Mouse (Mus musculus): ENCODE results near the gene Stx11. TPM values are rescaled to one million over a fixed set of nuclear protein-coding genes. Genes with fewer than 3 reads are reported as not detected.

Gene Stx11
- polyA plus RNA-seq, 1 experiment from 2014 or later = 3.5 TPM

DNA sequence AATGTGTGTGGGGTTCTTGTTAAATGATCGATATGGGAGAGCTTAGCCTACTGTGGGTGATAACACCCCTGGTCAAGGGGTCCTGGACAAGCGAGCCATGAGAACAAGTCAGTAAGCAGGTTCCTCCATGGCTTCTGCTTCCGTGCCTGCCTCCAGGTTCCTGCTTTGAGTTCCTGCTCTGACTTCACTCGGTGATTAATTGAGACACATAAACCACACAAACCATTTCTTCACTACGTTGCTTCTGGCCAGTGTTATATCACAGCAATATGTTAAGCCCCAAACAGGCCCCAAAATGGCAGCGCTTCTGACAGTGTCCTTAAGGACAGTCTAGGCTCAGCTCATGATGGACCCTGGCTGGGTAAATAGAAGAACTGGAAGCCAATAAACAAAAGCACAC, 35.9 kb downstream of the Stx11 start:
- ATAC-seq (ENCODE audit: low FRiP score, low read depth) = no peak
- H3K4me1 ChIP-seq = peaks cover 12% of the 10 kb centered on the region
- H3K4me2 ChIP-seq (replicated peaks) = no peak overlapping the region
- H3K9me3 ChIP-seq = no peaks in the 10 kb centered on the region
- H3K27me3 ChIP-seq = no peaks in the 10 kb centered on the region
- H3K27ac ChIP-seq = no peak overlapping the region
- H3K36me3 ChIP-seq = no peaks in the 10 kb centered on the region
- H3K4me3 ChIP-seq = no peak overlapping the region
- no peak overlapping the region for H3K9ac ChIP-seq
- 79% methylated on average over 6 of the region's 6 CpGs for WGBS

GRCm38 (mm10) chr10:12922574-12923353, 41.3 kb downstream of the Stx11 start:
- H3K9ac ChIP-seq = peak overlapping the region; percentile 77
- ATAC-seq (ENCODE audit: low FRiP score, low read depth) = peak; percentile 95
- H3K9me3 ChIP-seq = no peaks in the 10 kb centered on the region
- H3K27ac ChIP-seq = peak overlapping the region; percentile 84
- H3K4me2 ChIP-seq (replicated peaks) = peak overlapping the region; percentile 68
- peak overlapping the region; percentile 64 for H3K4me3 ChIP-seq
- H3K27me3 ChIP-seq = no peaks in the 10 kb centered on the region
- H3K36me3 ChIP-seq = no peaks in the 10 kb centered on the region
- under 1% methylated on average over 55 of the region's 55 CpGs for WGBS
- peaks cover 8% of the 10 kb centered on the region for H3K4me1 ChIP-seq

GRCm38 (mm10) chr10:12922077-12922573, 42.0 kb downstream of the Stx11 start:
- ATAC-seq (ENCODE audit: low FRiP score, low read depth) = no peak; the same call in 1 of the 2 replicates
- WGBS = 4% methylated on average over 13 of the region's 13 CpGs
- Histone ChIP-seq H3K27ac (peak overlapping the region; percentile 84; the same call in 1 of the 2 replicates), H3K36me3 (no peaks in the 10 kb centered on the region), H3K27me3 (no peaks in the 10 kb centered on the region), H3K4me2 (replicated peaks) (peak overlapping the region; percentile 68), H3K9me3 (no peaks in the 10 kb centered on the region), H3K4me3 (peak overlapping the region; percentile 64), H3K4me1 (peaks cover 8% of the 10 kb centered on the region), H3K9ac (peak overlapping the region; percentile 77)

DNA sequence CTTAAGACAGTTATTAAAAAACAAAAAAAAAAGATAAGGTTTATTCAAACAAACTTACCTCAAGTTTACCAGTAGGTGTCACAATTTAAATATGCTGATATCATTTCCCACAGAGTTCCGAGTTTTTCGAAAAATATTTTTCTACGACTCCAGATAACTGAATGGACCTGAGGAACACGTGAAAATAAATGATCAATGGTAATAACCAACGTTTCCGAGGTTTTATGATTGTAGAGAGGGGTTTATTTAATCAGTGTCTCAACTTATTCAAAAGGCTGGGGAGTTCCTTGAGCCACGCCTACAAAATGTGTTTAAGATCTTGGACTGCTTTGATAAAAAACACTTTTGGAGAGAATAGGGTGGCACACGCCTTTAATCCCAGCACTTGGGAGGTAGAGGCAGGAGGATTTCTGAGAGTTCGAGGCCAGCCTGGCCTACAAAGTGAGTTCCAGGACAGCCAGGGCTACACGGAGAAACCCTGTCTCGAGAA, 42.5 kb downstream of the Stx11 start:
- peak overlapping the region; percentile 68 for H3K4me2 ChIP-seq (replicated peaks)
- H3K4me3 ChIP-seq = peak overlapping the region; percentile 64
- no peak overlapping the region for H3K27ac ChIP-seq

DNA sequence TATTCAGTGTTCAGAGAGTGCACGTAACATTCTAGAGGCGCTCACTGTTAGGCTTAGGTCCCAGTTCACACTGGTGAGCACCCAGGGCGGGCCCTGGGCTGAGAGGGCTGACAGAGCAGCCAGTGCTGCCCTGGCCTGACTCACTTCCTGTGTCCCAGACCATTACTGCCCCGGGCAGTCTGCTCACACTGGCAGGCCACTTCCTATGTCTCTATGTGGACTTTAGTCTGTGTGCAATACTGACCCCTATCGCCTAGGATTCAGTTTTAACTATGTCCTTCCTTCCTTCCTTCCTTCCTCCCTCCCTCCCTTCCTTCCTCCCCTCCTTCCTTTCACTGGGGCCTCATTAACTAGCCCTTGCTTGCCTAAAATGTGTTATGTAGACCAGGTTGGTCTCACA, 44.8 kb downstream of the Stx11 start:
- Histone ChIP-seq H3K4me1 (peaks cover 8% of the 10 kb centered on the region), H3K27ac (no peak overlapping the region), H3K36me3 (no peaks in the 10 kb centered on the region), H3K4me3 (no peak overlapping the region), H3K9me3 (no peaks in the 10 kb centered on the region), H3K9ac (no peak overlapping the region), H3K27me3 (no peaks in the 10 kb centered on the region), H3K4me2 (replicated peaks) (no peak overlapping the region)
- WGBS = 47% methylated on average over 5 of the region's 5 CpGs
- no peak for ATAC-seq (ENCODE audit: low FRiP score, low read depth)

More for the DNA sequence above, 42.5 kb downstream of the Stx11 start:
- no peaks in the 10 kb centered on the region for H3K9me3 ChIP-seq
- no peak overlapping the region for H3K9ac ChIP-seq
- H3K27me3 ChIP-seq = no peaks in the 10 kb centered on the region
- peaks cover 8% of the 10 kb centered on the region for H3K4me1 ChIP-seq
- 44% methylated on average over 11 of the region's 11 CpGs for WGBS
- ATAC-seq (ENCODE audit: low FRiP score, low read depth) = no peak
- no peaks in the 10 kb centered on the region for H3K36me3 ChIP-seq

GRCm38 (mm10) chr10:12917626-12918025, 46.5 kb downstream of the Stx11 start:
- Histone ChIP-seq H3K36me3 (no peaks in the 10 kb centered on the region), H3K9me3 (no peaks in the 10 kb centered on the region), H3K4me1 (no peaks in the 10 kb centered on the region), H3K9ac (no peak overlapping the region), H3K4me2 (replicated peaks) (no peak overlapping the region), H3K27me3 (no peaks in the 10 kb centered on the region), H3K4me3 (no peak overlapping the region), H3K27ac (no peak overlapping the region)
- WGBS = 61% methylated on average over 1 of the region's 1 CpGs
- no peak for ATAC-seq (ENCODE audit: low FRiP score, low read depth)

- 84% methylated on average over 6 of the region's 6 CpGs for WGBS
- no peak overlapping the region for H3K9ac ChIP-seq
- H3K4me3 ChIP-seq = no peak overlapping the region
- H3K4me1 ChIP-seq = 0 out of 2 replicates have a peak, but pooled peaks cover 4% of the 10 kb centered on the region
- H3K36me3 ChIP-seq = no peaks in the 10 kb centered on the region
- H3K4me2 ChIP-seq (replicated peaks) = no peak overlapping the region
- no peak overlapping the region for H3K27ac ChIP-seq
- H3K9me3 ChIP-seq = no peaks in the 10 kb centered on the region
- no peak for ATAC-seq (ENCODE audit: low FRiP score, low read depth)
- H3K27me3 ChIP-seq = no peaks in the 10 kb centered on the region
Measured at GRCm38 (mm10) chr10:12916376-12916775, 47.7 kb downstream of the Stx11 start.

DNA sequence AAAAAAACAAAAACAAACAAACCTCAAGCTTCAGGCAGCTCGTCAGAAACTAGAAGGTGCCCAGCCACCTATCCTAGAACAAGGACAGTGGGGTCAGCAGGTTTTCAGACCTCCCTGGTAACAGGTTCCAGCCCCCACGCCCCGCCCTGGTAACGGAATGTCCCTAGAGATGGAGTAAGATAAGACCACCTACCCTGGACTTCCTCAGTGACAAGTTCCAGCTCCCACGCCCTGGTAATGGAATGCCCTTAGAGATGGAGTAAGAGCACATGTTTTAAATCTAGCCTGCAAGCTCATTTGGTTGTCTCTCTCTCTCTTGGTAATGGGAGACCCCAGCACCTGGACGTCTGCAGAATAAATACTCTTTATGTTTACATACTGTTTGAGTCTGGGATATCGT, 48.3 kb downstream of the Stx11 start:
- no peak overlapping the region for H3K4me3 ChIP-seq
- WGBS = 49% methylated on average over 7 of the region's 7 CpGs
- H3K9me3 ChIP-seq = no peaks in the 10 kb centered on the region
- no peaks in the 10 kb centered on the region for H3K36me3 ChIP-seq
- H3K4me2 ChIP-seq (replicated peaks) = no peak overlapping the region
- H3K9ac ChIP-seq = no peak overlapping the region
- ATAC-seq (ENCODE audit: low FRiP score, low read depth) = no peak
- H3K27me3 ChIP-seq = no peaks in the 10 kb centered on the region
- H3K27ac ChIP-seq = no peak overlapping the region
- 0 out of 2 replicates have a peak, but pooled peaks cover 4% of the 10 kb centered on the region for H3K4me1 ChIP-seq

DNA sequence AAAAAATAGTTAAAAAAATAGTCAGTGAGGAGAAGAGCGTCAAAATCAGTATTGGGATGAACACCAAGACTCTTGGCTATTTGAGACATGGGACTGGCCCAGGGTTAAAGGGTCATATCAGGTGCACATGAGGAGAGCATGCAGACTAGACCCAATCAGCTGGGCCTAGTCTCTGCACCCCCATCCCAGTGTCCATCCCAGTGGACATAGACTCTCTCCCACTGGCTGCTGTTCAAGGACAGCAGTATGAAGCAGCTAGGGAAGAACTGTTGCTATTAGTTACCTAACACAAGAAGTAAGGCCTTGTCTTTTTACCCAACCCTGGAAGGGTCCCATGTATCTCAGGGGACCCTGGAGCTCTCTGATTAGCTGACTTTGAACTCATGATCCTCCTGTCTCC, 49.9 kb downstream of the Stx11 start:
- H3K9me3 ChIP-seq = no peaks in the 10 kb centered on the region
- H3K9ac ChIP-seq = no peak overlapping the region
- H3K36me3 ChIP-seq = no peaks in the 10 kb centered on the region
- H3K4me3 ChIP-seq = no peak overlapping the region
- H3K4me2 ChIP-seq (replicated peaks) = no peak overlapping the region
- 84% methylated on average over 1 of the region's 1 CpGs for WGBS
- 0 out of 2 replicates have a peak, but pooled peaks cover 4% of the 10 kb centered on the region for H3K4me1 ChIP-seq
- H3K27ac ChIP-seq = no peak overlapping the region
- H3K27me3 ChIP-seq = no peaks in the 10 kb centered on the region
- no peak for ATAC-seq (ENCODE audit: low FRiP score, low read depth)

GRCm38 (mm10) chr10:12911981-12912530, 52.0 kb downstream of the Stx11 start:
- H3K27ac ChIP-seq = peak overlapping the region; percentile 33; the same call in 1 of the 2 replicates
- H3K36me3 ChIP-seq = no peaks in the 10 kb centered on the region
- 65% methylated on average over 11 of the region's 11 CpGs for WGBS
- no peaks in the 10 kb centered on the region for H3K9me3 ChIP-seq
- no peaks in the 10 kb centered on the region for H3K27me3 ChIP-seq
- ATAC-seq (ENCODE audit: low FRiP score, low read depth) = peak; percentile 40; the same call in 1 of the 2 replicates
- H3K4me2 ChIP-seq (replicated peaks) = peak overlapping the region; percentile 32; the same call in 1 of the 2 replicates
- no peak overlapping the region for H3K4me3 ChIP-seq
- 0 out of 2 replicates have a peak, but pooled peaks cover 4% of the 10 kb centered on the region for H3K4me1 ChIP-seq
- H3K9ac ChIP-seq = no peak overlapping the region

- Histone ChIP-seq H3K9me3 (no peaks in the 10 kb centered on the region), H3K4me1 (0 out of 2 replicates have a peak, but pooled peaks cover 4% of the 10 kb centered on the region), H3K27me3 (no peaks in the 10 kb centered on the region), H3K4me3 (no peak overlapping the region), H3K9ac (no peak overlapping the region), H3K4me2 (replicated peaks) (no peak overlapping the region), H3K36me3 (no peaks in the 10 kb centered on the region), H3K27ac (peak overlapping the region; percentile 33; the same call in 1 of the 2 replicates)
- WGBS = 89% methylated on average over 13 of the region's 13 CpGs
- ATAC-seq (ENCODE audit: low FRiP score, low read depth) = no peak
Measured at GRCm38 (mm10) chr10:12911451-12911850, 52.6 kb downstream of the Stx11 start.

DNA sequence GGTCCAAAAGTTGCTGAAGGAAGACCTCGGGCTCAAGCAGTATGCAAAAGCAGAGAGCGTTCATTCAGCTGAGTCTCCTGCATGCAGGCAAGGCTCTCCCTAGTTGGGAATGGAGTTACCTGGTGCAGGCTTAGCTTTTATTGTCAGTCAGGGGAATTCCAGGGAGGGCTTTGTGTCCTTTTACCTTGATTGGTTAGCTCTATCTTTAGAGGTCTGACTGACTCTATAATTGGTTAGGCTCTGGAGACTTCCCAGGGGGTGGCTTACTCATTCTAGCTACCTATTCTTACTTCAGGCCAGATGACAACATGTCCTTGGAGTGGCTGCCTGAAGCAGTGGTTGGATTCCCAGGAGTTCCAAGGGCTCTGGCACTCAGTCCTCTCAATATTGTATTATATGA, 54.2 kb downstream of the Stx11 start:
- no peaks in the 10 kb centered on the region for H3K27me3 ChIP-seq
- WGBS = 82% methylated on average over 2 of the region's 2 CpGs
- no peak overlapping the region for H3K27ac ChIP-seq
- H3K9ac ChIP-seq = no peak overlapping the region
- no peaks in the 10 kb centered on the region for H3K36me3 ChIP-seq
- no peak for ATAC-seq (ENCODE audit: low FRiP score, low read depth)
- no peaks in the 10 kb centered on the region for H3K9me3 ChIP-seq
- H3K4me1 ChIP-seq = 0 out of 2 replicates have a peak, but pooled peaks cover 4% of the 10 kb centered on the region
- no peak overlapping the region for H3K4me3 ChIP-seq
- no peak overlapping the region for H3K4me2 ChIP-seq (replicated peaks)

Measured in limb, embryonic 13.5 days (tissue).